ENCODE assay signal across 9 mouse cellular contexts in genomic region chr6:57533410-57533809, GRCm38 (mm10). TPM values are rescaled to one million over a fixed set of nuclear protein-coding genes. Genes with fewer than 3 reads are reported as not detected.
DNase-seq lines count a peak whose midpoint lies in the region; ATAC-seq lines count a peak whose summit lies in the region.
"Had no signal": no experiment of that assay in that cellular context is flagged by ENCODE, and none has a peak within 500 bp of the region (broad histone marks: within the 10 kb centered on the region; RNA-seq: fewer than 3 reads in every experiment).

No protein-coding gene starts in this region.

- intact Hi-C loops in heart, postnatal 36 days (cut with DNase I): loop anchor here (5.0 kb wide), 1 partner anchor 611 kb away; the partner anchor contains the start of genes Nt5c3 and Vmn1r4

- ATAC-seq in heart, embryonic 13.5 days (ENCODE audit: extremely low read depth, insufficient number of reproducible peaks, low FRiP score, low TSS enrichment): no peak
- ATAC-seq in embryonic facial prominence, embryonic 15.5 days (ENCODE audit: insufficient number of reproducible peaks, low FRiP score, low TSS enrichment, low read depth): no peak
- ATAC-seq in limb, embryonic 15.5 days (ENCODE audit: insufficient number of reproducible peaks, low FRiP score, low TSS enrichment, low read depth): no peak

- DNase-seq in heart, postnatal 36 days: no peak
- peak; percentile 15 for DNase-seq in 3T3-L1 (ENCODE audit: low read depth, low spot score)
- no peak for DNase-seq in urinary bladder, adult 18-20 months (ENCODE audit: low spot score in 2 of 2)
- no peak for DNase-seq in layer of hippocampus, postnatal 25 days (ENCODE audit: extremely low spot score in 1 of 2, low spot score in 1 of 2)
- no peak for DNase-seq in ovary, postnatal 36 days (ENCODE audit: low spot score)
- DNase-seq: gastrocnemius, postnatal 14 days had no signal

- H3K4me2 ChIP-seq in heart, embryonic 13.5 days: peak overlapping the region; percentile 68
- peak overlapping the region; percentile 64 for H3K4me2 ChIP-seq in embryonic facial prominence, embryonic 15.5 days (replicated peaks)
- H3K4me2 ChIP-seq in limb, embryonic 15.5 days: peak overlapping the region; percentile 74

- H3K27ac ChIP-seq in heart, embryonic 13.5 days (replicated peaks): peak overlapping the region; percentile 90
- no peak overlapping the region for H3K27ac ChIP-seq in embryonic facial prominence, embryonic 15.5 days (replicated peaks)
- H3K27ac ChIP-seq in limb, embryonic 15.5 days: no peak overlapping the region

- H3K36me3 ChIP-seq in heart, embryonic 13.5 days: no peaks in the 10 kb centered on the region
- H3K36me3 ChIP-seq in embryonic facial prominence, embryonic 15.5 days: no peaks in the 10 kb centered on the region
- no peaks in the 10 kb centered on the region for H3K36me3 ChIP-seq in limb, embryonic 15.5 days

- H3K27me3 ChIP-seq in heart, embryonic 13.5 days (replicated peaks): no peaks in the 10 kb centered on the region
- H3K27me3 ChIP-seq in embryonic facial prominence, embryonic 15.5 days: no peaks in the 10 kb centered on the region
- H3K27me3 ChIP-seq in limb, embryonic 15.5 days: no peaks in the 10 kb centered on the region

- no peaks in the 10 kb centered on the region for H3K9me3 ChIP-seq in heart, embryonic 13.5 days
- H3K9me3 ChIP-seq in embryonic facial prominence, embryonic 15.5 days (replicated peaks): no peaks in the 10 kb centered on the region
- H3K9me3 ChIP-seq in limb, embryonic 15.5 days: no peaks in the 10 kb centered on the region

- peaks cover 40% of the 10 kb centered on the region for H3K4me1 ChIP-seq in heart, embryonic 13.5 days
- H3K4me1 ChIP-seq in embryonic facial prominence, embryonic 15.5 days: peaks cover 12% of the 10 kb centered on the region; the same call in 1 of the 2 replicates
- peaks cover 13% of the 10 kb centered on the region for H3K4me1 ChIP-seq in limb, embryonic 15.5 days

- WGBS in heart, embryonic 13.5 days: 15% methylated on average over 2 of the region's 2 CpGs
- WGBS in embryonic facial prominence, embryonic 15.5 days: 49% methylated on average over 2 of the region's 2 CpGs
- WGBS in limb, embryonic 15.5 days: 37% methylated on average over 2 of the region's 2 CpGs

- H3K9ac ChIP-seq in heart, embryonic 13.5 days: peak overlapping the region; percentile 88
- no peak overlapping the region for H3K9ac ChIP-seq in embryonic facial prominence, embryonic 15.5 days
- no peak overlapping the region for H3K9ac ChIP-seq in limb, embryonic 15.5 days

- H3K4me3 ChIP-seq in heart, embryonic 13.5 days: peak overlapping the region; percentile 63
- H3K4me3 ChIP-seq in embryonic facial prominence, embryonic 15.5 days (replicated peaks): no peak overlapping the region
- 0 out of 2 replicates have a peak overlapping the region, but pooled peaks have one; percentile 68 for H3K4me3 ChIP-seq in limb, embryonic 15.5 days

RNA-seq across cellular contexts. Expression of gene Ppm1k, which starts 1.9 kb away (rescaled TPM):
- 10.5 and 11.0 TPM in 2 replicates for polyA plus RNA-seq in heart, embryonic 13.5 days (2015; fragmentation: Nextera tagmentation; extraction: Ambion mirVana)
- 10 to 100 TPM; 83.9 to 90.1 TPM for total RNA-seq in heart, postnatal 36 days (2021)
- 3.6 and 5.0 TPM in 2 replicates for polyA plus RNA-seq in embryonic facial prominence, embryonic 15.5 days (2015; fragmentation: Nextera tagmentation; extraction: Ambion mirVana)
- 3.2 and 4.5 TPM in 2 replicates for polyA plus RNA-seq in limb, embryonic 15.5 days (2015; fragmentation: Nextera tagmentation; extraction: Ambion mirVana)
- 10 to 100 TPM; 65.7 to 69.1 TPM for total RNA-seq in layer of hippocampus, postnatal 25 days (2021)

RNA-seq across cellular contexts. Expression of gene Herc6, which starts 47.4 kb away (rescaled TPM):
- polyA plus RNA-seq in heart, embryonic 13.5 days (2015; fragmentation: Nextera tagmentation; extraction: Ambion mirVana): 4.1 and 4.2 TPM in 2 replicates
- 1 to 10 TPM; 2.9 to 4.9 TPM for total RNA-seq in heart, postnatal 36 days (2021)
- 2.3 and 2.5 TPM in 2 replicates for polyA plus RNA-seq in embryonic facial prominence, embryonic 15.5 days (2015; fragmentation: Nextera tagmentation; extraction: Ambion mirVana)
- 3.0 and 3.8 TPM in 2 replicates for polyA plus RNA-seq in limb, embryonic 15.5 days (2015; fragmentation: Nextera tagmentation; extraction: Ambion mirVana)
- total RNA-seq in layer of hippocampus, postnatal 25 days (2021): 1 to 10 TPM; 4.2 to 4.3 TPM
